Mouse (Mus musculus) limb, embryonic 10.5 days (tissue): ENCODE data around the gene Slc23a4. TPM values are rescaled to one million over a fixed set of nuclear protein-coding genes. Genes with fewer than 3 reads are reported as not detected.

Experiments
- DNase-seq: peaks from one replicate; pipeline ENCODE4 v3.0.0-alpha.2; 2017; ENCODE audit warnings: low spot score
- H3K27ac ChIP-seq: fragments of 300-500 bp; sonication (generic); 2 replicates; pipeline ENCODE4 v1.5.1; 2016; ENCODE audit warnings: mild to moderate bottlenecking
- H3K27me3 ChIP-seq: fragments of 300-500 bp; sonication (generic); 2 replicates; pipeline ENCODE4 v1.6.1; 2016; ENCODE audit warnings: low read depth, mild to moderate bottlenecking; ENCODE audit not compliant: poor library complexity, severe bottlenecking
- H3K36me3 ChIP-seq: fragments of 300-500 bp; sonication (generic); 2 replicates; pipeline ENCODE4 v1.6.1; 2016; ENCODE audit warnings: mild to moderate bottlenecking, moderate library complexity
- H3K4me1 ChIP-seq: fragments of 300-500 bp; sonication (generic); 2 replicates; pipeline ENCODE4 v1.6.1; 2016
- H3K4me3 ChIP-seq: fragments of 300-500 bp; sonication (generic); 2 replicates; pipeline ENCODE4 v1.5.1; 2016; ENCODE audit warnings: mild to moderate bottlenecking, moderate library complexity
- H3K9me3 ChIP-seq: fragments of 300-500 bp; sonication (generic); replicated peaks from 2 replicates; pipeline ENCODE4 v1.6.1; 2016; ENCODE audit warnings: mild to moderate bottlenecking
- WGBS: fragments of 180-500 bp; shearing (Covaris S2); methylation state at CpG from one replicate; pipeline ENCODE4 v1.1.7; 2016; 5-methylcytosine and 5-hydroxymethylcytosine counted together
- polyA plus RNA-seq: library from polyadenylated mRNA; unstranded; fragments of >200 nt; fragmentation: Nextera tagmentation; extraction: Ambion mirVana; gene quantifications from 2 replicates; pipeline ENCODE4 v1.2.1, GENCODE M21; 2016

Gene Slc23a4
- polyA plus RNA-seq, 1 experiment from 2014 or later, result 0.45 TPM

DNA sequence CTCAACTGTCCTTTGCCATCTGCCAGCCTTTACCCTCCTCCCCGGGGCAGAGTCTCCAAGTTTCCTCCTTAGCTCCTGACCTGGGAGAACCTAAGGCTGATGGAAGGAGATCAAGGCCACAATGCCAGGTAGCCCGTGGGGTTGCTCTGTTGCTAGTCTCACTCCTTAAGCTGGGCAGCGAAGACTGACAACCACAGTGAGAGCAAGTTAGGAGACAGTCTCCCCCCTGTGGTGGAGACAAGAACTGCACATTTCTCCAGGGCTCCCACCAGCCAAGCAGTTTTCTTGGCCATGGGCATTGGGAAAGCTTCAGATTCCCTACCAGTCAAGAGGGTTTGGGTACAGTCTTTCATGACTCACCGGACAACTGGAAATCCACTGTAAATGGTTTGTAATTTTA, 61.0 kb downstream of the Slc23a4 start:
- H3K36me3 ChIP-seq, result no peaks in the 10 kb centered on the region
- H3K4me3 ChIP-seq, result no peak overlapping the region
- no peaks in the 10 kb centered on the region for H3K9me3 ChIP-seq
- H3K27ac ChIP-seq, result no peak overlapping the region
- WGBS, result 38% methylated on average over 4 of the region's 4 CpGs
- DNase-seq, result peak; percentile 80
- no peaks in the 10 kb centered on the region for H3K27me3 ChIP-seq
- no peaks in the 10 kb centered on the region for H3K4me1 ChIP-seq

DNA sequence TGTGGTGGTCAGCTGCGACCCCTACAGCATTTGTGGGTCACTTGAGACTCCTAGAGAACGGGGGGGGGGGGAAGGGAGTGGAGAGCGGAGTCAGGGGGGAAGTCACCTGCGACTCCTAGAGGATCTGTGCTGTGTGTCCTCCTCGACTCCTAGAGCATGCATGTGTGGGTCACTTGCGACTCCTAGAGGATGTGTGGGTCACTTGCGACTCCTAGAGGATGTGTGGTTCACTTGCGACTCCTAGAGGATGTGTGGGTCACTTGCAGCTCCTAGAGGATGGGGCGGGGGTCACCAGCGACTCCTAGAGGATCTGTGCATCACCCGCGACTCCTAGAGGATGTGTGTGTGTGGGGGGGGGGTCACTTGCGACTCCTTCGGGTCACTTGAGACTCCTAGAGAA, 66.3 kb downstream of the Slc23a4 start:
- DNase-seq, result no peak
- no peaks in the 10 kb centered on the region for H3K27me3 ChIP-seq
- 59% methylated on average over 14 of the region's 14 CpGs for WGBS
- H3K4me1 ChIP-seq, result peaks cover 30% of the 10 kb centered on the region
- no peaks in the 10 kb centered on the region for H3K36me3 ChIP-seq
- no peak overlapping the region for H3K4me3 ChIP-seq
- no peak overlapping the region for H3K27ac ChIP-seq
- H3K9me3 ChIP-seq, result no peaks in the 10 kb centered on the region

DNA sequence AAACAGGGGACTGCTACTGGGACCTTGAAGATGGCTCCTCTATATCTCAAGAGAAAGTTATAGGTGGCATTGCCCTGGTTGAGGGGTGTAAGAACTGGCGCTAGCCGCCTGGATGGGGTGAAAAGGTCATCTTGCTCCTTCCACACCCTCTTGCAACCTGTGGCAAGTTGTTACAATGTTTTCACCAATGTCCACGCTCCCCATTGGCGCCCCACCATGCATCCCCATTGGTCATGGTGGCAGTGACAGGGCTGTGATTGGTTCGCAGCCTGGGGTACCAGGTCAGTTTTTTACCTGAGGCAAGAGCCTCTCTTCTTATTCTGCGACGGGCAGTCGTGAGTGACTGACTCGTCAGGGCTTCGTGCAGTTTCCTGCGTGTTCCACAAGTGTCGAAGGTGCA, 67.6 kb downstream of the Slc23a4 start:
- 96% methylated on average over 12 of the region's 12 CpGs for WGBS
- no peak for DNase-seq

DNA sequence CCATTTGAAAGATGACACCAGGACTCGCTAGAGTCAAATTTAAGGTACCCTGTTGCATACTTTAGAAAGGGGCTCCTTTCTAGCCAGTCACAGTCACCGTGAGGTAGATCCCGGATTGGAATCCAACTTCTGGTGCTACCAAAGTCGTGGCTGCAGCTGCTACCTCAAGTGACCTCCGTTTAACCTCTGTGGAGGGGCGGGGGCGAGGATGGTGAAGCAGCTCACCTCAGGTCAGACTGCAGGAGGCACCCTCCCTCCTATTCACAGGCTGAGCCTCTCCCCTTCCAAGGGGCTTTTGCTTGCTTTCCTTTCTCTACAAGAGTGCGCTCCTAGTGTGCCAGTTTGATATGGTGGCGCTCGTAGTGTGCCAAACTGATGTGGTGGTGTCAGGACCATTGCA, 68.2 kb downstream of the Slc23a4 start, which contains the start of gene Stra8:
TSS of gene Stra8 (plus strand) at position 208 of the 400 bp plus-strand sequence.
- 43% methylated on average over 10 of the region's 10 CpGs for WGBS
- DNase-seq, result no peak
- Histone ChIP-seq H3K27ac (peak within 1 kb of the TSS; percentile 46), H3K27me3 (no peaks in the 10 kb centered on the region), H3K4me3 (no peak within 1 kb of the TSS), H3K36me3 (no peaks in the 10 kb centered on the region), H3K9me3 (no peaks in the 10 kb centered on the region), H3K4me1 (peaks cover 37% of the 10 kb centered on the region)

More for the DNA sequence above, 67.6 kb downstream of the Slc23a4 start:
- Histone ChIP-seq H3K4me3 (no peak overlapping the region), H3K4me1 (peaks cover 37% of the 10 kb centered on the region), H3K9me3 (no peaks in the 10 kb centered on the region), H3K36me3 (no peaks in the 10 kb centered on the region), H3K27me3 (no peaks in the 10 kb centered on the region), H3K27ac (no peak overlapping the region)

DNA sequence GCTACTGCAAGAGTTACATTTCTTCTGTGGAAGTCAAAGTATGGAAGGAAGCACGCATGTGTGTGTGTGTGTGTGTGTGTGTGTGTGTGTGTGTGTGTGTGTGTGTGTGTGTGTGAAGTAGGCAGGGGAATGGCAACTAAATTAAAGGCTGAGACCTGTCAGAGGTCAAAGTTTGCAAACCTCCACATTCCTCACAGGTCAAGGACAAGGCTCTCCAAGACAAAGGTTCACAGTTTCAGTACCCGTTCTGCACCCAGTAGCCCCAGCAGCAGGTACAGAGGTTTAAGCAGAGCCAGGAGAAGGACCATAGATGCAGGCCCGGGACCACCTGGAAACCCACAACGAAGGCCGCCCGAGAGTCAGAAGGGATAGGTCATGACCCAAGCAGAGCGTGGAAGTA, 69.1 kb downstream of the Slc23a4 start:
- H3K36me3 ChIP-seq, result no peaks in the 10 kb centered on the region
- H3K9me3 ChIP-seq, result no peaks in the 10 kb centered on the region
- no peaks in the 10 kb centered on the region for H3K27me3 ChIP-seq
- WGBS, result 68% methylated on average over 7 of the region's 7 CpGs
- H3K4me3 ChIP-seq, result no peak overlapping the region
- peak overlapping the region; percentile 46 for H3K27ac ChIP-seq
- peaks cover 37% of the 10 kb centered on the region for H3K4me1 ChIP-seq
- no peak for DNase-seq

GRCm38 (mm10) chr6:34914462-34914861, 73.7 kb downstream of the Slc23a4 start:
- no peak overlapping the region for H3K4me3 ChIP-seq
- WGBS, result 85% methylated on average over 3 of the region's 3 CpGs
- no peaks in the 10 kb centered on the region for H3K36me3 ChIP-seq
- peaks cover 33% of the 10 kb centered on the region for H3K4me1 ChIP-seq
- H3K27ac ChIP-seq, result no peak overlapping the region
- H3K9me3 ChIP-seq, result no peaks in the 10 kb centered on the region
- DNase-seq, result no peak
- H3K27me3 ChIP-seq, result no peaks in the 10 kb centered on the region

GRCm38 (mm10) chr6:34913341-34914040, 74.7 kb downstream of the Slc23a4 start:
- Histone ChIP-seq H3K27me3 (no peaks in the 10 kb centered on the region), H3K36me3 (0 out of 2 replicates have a peak, but pooled peaks cover 5% of the 10 kb centered on the region), H3K27ac (no peak overlapping the region), H3K4me1 (peaks cover 24% of the 10 kb centered on the region), H3K4me3 (no peak overlapping the region), H3K9me3 (no peaks in the 10 kb centered on the region)
- DNase-seq, result no peak
- 83% methylated on average over 13 of the region's 13 CpGs for whole genome bisulfite sequencing

- H3K27ac ChIP-seq, result peak within 1 kb of the TSS; percentile 89
- peak; percentile 98 for DNase-seq
- peaks cover 14% of the 10 kb centered on the region for H3K4me1 ChIP-seq
- peak within 1 kb of the TSS; percentile 78 for H3K4me3 ChIP-seq
- no peaks in the 10 kb centered on the region for H3K27me3 ChIP-seq
- no peaks in the 10 kb centered on the region for H3K9me3 ChIP-seq
- under 1% methylated on average over 64 of the region's 64 CpGs for WGBS
- H3K36me3 ChIP-seq, result peaks cover 31% of the 10 kb centered on the region
These were observed 77.6 kb downstream of the Slc23a4 start, which contains the start of gene Wdr91 for GRCm38 (mm10) chr6:34910371-34911219. Gene Wdr91 (minus strand): TSS chr6:34910876.

DNA sequence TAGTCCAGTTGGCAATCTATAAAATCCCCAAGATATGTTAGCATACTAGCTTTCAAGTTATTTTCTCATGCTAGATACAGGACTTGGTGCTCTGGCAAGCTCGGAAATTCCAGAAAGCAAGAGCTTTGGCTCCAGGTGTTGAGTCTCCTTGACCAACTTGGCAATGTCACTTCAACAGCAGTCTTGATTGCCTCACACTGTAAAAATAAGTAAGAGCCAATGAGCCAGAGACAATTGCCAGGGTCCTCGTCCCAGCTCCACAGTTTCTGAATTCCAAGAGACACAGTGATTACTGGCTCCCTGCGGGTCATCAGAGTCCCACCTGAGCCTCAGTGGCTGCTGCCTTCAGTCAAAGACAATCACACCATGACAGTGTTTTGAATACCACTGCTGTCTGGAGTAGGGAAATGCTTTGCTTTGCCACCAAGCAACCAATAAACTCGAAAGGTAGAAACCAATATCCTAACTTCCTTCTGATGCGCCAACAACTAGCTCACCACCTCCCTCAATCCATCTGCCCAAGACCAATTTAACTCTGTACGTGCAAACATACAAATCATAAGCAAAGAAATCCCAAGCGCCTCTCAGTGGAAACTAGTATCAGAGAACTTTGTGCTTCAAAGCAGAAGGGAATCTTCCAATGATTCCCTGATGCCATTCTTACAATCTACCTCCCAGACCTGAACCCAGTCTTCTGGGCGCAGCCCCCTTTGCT, 78.4 kb downstream of the Slc23a4 start:
- H3K27ac ChIP-seq, result peak overlapping the region; percentile 89

GRCm38 (mm10) chr6:34907696-34908260, 80.4 kb downstream of the Slc23a4 start:
- Histone ChIP-seq H3K9me3 (no peaks in the 10 kb centered on the region), H3K27ac (no peak overlapping the region), H3K36me3 (peaks cover 59% of the 10 kb centered on the region), H3K27me3 (no peaks in the 10 kb centered on the region), H3K4me1 (peaks cover 16% of the 10 kb centered on the region), H3K4me3 (no peak overlapping the region)
- no peak for DNase-seq
- 88% methylated on average over 18 of the region's 18 CpGs for WGBS

More for the DNA sequence above, 78.4 kb downstream of the Slc23a4 start:
- WGBS, result 54% methylated on average over 8 of the region's 8 CpGs
- no peaks in the 10 kb centered on the region for H3K27me3 ChIP-seq
- DNase-seq, result no peak
- peaks cover 39% of the 10 kb centered on the region for H3K36me3 ChIP-seq
- peaks cover 14% of the 10 kb centered on the region for H3K4me1 ChIP-seq
- no peaks in the 10 kb centered on the region for H3K9me3 ChIP-seq
- H3K4me3 ChIP-seq, result peak overlapping the region; percentile 78

DNA sequence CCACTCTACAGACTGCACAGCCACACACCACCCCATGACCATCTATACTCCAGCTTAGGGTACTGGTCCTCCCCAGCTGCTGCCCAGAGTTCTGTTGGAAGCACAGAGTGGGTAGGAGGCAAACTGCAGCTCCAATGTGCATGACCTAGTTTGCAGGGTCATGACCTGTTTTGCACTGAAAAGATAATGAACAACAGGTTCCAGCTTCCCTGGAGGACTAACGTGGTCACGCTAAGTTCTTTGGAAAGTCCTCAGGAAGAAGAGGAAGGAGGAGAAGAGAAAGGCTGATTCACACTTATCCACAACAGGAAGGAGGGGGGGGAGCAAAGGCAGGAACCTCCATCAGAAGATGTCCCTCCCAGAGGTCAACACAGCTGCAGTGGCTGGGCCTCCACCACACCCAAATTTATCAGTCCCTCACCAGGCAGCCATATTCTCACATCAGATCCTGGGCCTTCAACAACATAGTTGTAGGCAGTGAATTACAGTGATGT, 81.0 kb downstream of the Slc23a4 start:
- no peaks in the 10 kb centered on the region for H3K27me3 ChIP-seq
- DNase-seq, result no peak
- H3K27ac ChIP-seq, result no peak overlapping the region
- H3K36me3 ChIP-seq, result peaks cover 64% of the 10 kb centered on the region
- H3K4me3 ChIP-seq, result no peak overlapping the region
- 52% methylated on average over 2 of the region's 2 CpGs for WGBS
- H3K4me1 ChIP-seq, result peaks cover 16% of the 10 kb centered on the region
- H3K9me3 ChIP-seq, result no peaks in the 10 kb centered on the region

- no peaks in the 10 kb centered on the region for H3K27me3 ChIP-seq
- 96% methylated on average over 4 of the region's 4 CpGs for WGBS
- H3K9me3 ChIP-seq, result no peaks in the 10 kb centered on the region
- no peak overlapping the region for H3K4me3 ChIP-seq
- no peak for DNase-seq
- H3K36me3 ChIP-seq, result peaks cover 69% of the 10 kb centered on the region
- no peak overlapping the region for H3K27ac ChIP-seq
- peaks cover 16% of the 10 kb centered on the region for H3K4me1 ChIP-seq
These were observed 81.5 kb downstream of the Slc23a4 start for GRCm38 (mm10) chr6:34906661-34907060.
